Mouse (Mus musculus) forebrain, embryonic 12.5 days (tissue): ENCODE results near the gene Naa25. TPM values are rescaled to one million over a fixed set of nuclear protein-coding genes. Genes with fewer than 3 reads are reported as not detected.
A peak's percentile ranks its signal among the peaks of the same experiment; 100 is the strongest.

Experiments
- ATAC-seq: fragments of 200-750 bp; cut with Nextera tagmentation; 2 replicates; pipeline ENCODE4 v1.8.0; 2017; ENCODE audit warnings: moderate TSS enrichment; ENCODE audit not compliant: low FRiP score
- H3K27ac ChIP-seq: fragments of 300-500 bp; sonication (generic); 2 replicates; pipeline ENCODE4 v1.5.1; 2016; ENCODE audit warnings: mild to moderate bottlenecking
- H3K27me3 ChIP-seq: fragments of 300-500 bp; sonication (generic); 2 replicates; pipeline ENCODE4 v1.6.1; 2016; ENCODE audit warnings: mild to moderate bottlenecking
- H3K36me3 ChIP-seq: fragments of 300-500 bp; sonication (generic); replicated peaks from 2 replicates; pipeline ENCODE4 v1.6.1; 2016; ENCODE audit warnings: mild to moderate bottlenecking
- H3K4me1 ChIP-seq: fragments of 300-500 bp; sonication (generic); 2 replicates; pipeline ENCODE4 v1.6.1; 2016
- H3K4me2 ChIP-seq: fragments of 300-500 bp; sonication (generic); 2 replicates; pipeline ENCODE4 v1.6.1; 2016; ENCODE audit warnings: mild to moderate bottlenecking, moderate library complexity
- H3K4me3 ChIP-seq: fragments of 300-500 bp; sonication (generic); replicated peaks from 2 replicates; pipeline ENCODE4 v1.5.1; 2016; ENCODE audit warnings: mild to moderate bottlenecking
- H3K9ac ChIP-seq: fragments of 300-500 bp; sonication (generic); 2 replicates; pipeline ENCODE4 v1.6.1; 2016; ENCODE audit warnings: mild to moderate bottlenecking
- H3K9me3 ChIP-seq: fragments of 300-500 bp; sonication (generic); 2 replicates; pipeline ENCODE4 v1.6.1; 2016
- WGBS: fragments of 180-500 bp; shearing (Covaris S2); methylation state at CpG from one replicate; pipeline ENCODE4 v1.1.7; 2016; 5-methylcytosine and 5-hydroxymethylcytosine counted together
- polyA plus RNA-seq: library from polyadenylated mRNA; unstranded; fragments of >200 nt; fragmentation: Nextera tagmentation; extraction: Ambion mirVana; gene quantifications from 2 replicates; pipeline ENCODE4 v1.2.1, GENCODE M21; 2016

Naa25 gene
- polyA plus RNA-seq, 1 experiment from 2014 or later: 49.3 TPM

- peaks cover 17% of the 10 kb centered on the region for H3K4me1 ChIP-seq
- 49% methylated on average over 10 of the region's 10 CpGs for WGBS
- H3K27ac ChIP-seq: no peak overlapping the region
- peak overlapping the region; percentile 71 for H3K4me2 ChIP-seq
- no peak for ATAC-seq
- H3K9me3 ChIP-seq: peaks cover 6% of the 10 kb centered on the region; the same call in 1 of the 2 replicates
- H3K4me3 ChIP-seq: peak overlapping the region; percentile 85
- H3K9ac ChIP-seq: peak overlapping the region; percentile 84
- H3K36me3 ChIP-seq: peaks cover 34% of the 10 kb centered on the region
- peaks cover 11% of the 10 kb centered on the region for H3K27me3 ChIP-seq
Observed at GRCm38 (mm10) chr5:121383857-121384756, 13.6 kb upstream of the Naa25 start.

- Histone ChIP-seq H3K9me3 (peaks cover 6% of the 10 kb centered on the region; the same call in 1 of the 2 replicates), H3K4me1 (peaks cover 22% of the 10 kb centered on the region), H3K4me3 (peak overlapping the region; percentile 85), H3K36me3 (peaks cover 26% of the 10 kb centered on the region), H3K27ac (peak overlapping the region; percentile 85), H3K9ac (peak overlapping the region; percentile 84), H3K27me3 (peaks cover 16% of the 10 kb centered on the region), H3K4me2 (peak overlapping the region; percentile 71)
- 3% methylated on average over 38 of the region's 47 CpGs for WGBS
- ATAC-seq: peak; percentile 71
Observed at GRCm38 (mm10) chr5:121384757-121385460, 12.8 kb upstream of the Naa25 start.

- Histone ChIP-seq H3K27ac (peak within 1 kb of the TSS; percentile 85), H3K27me3 (peaks cover 16% of the 10 kb centered on the region), H3K9ac (peak within 1 kb of the TSS; percentile 84), H3K4me2 (peak within 1 kb of the TSS; percentile 71), H3K4me1 (peaks cover 22% of the 10 kb centered on the region), H3K4me3 (peak within 1 kb of the TSS; percentile 85), H3K9me3 (peaks cover 6% of the 10 kb centered on the region; the same call in 1 of the 2 replicates), H3K36me3 (peaks cover 20% of the 10 kb centered on the region)
- 1% methylated on average over 23 of the region's 45 CpGs for WGBS
- peak; percentile 98 for ATAC-seq
Observed at GRCm38 (mm10) chr5:121385461-121386119, 12.1 kb upstream of the Naa25 start, which contains the start of gene Trafd1. Gene Trafd1 (minus strand): TSS chr5:121385632.

- H3K4me1 ChIP-seq: peaks cover 22% of the 10 kb centered on the region
- peak overlapping the region; percentile 85 for H3K4me3 ChIP-seq
- ATAC-seq: no peak
- no peaks in the 10 kb centered on the region for H3K9me3 ChIP-seq
- peak overlapping the region; percentile 40; the same call in 1 of the 2 replicates for H3K9ac ChIP-seq
- H3K27ac ChIP-seq: no peak overlapping the region
- H3K4me2 ChIP-seq: peak overlapping the region; percentile 71
- H3K27me3 ChIP-seq: peaks cover 16% of the 10 kb centered on the region
- peaks cover 13% of the 10 kb centered on the region for H3K36me3 ChIP-seq
- 34% methylated on average over 22 of the region's 22 CpGs for WGBS
Observed at GRCm38 (mm10) chr5:121386120-121386909, 11.4 kb upstream of the Naa25 start.

- 65% methylated on average over 4 of the region's 4 CpGs for WGBS
- Histone ChIP-seq H3K36me3 (0 out of 2 replicates have a peak, but pooled peaks cover 5% of the 10 kb centered on the region), H3K9ac (no peak overlapping the region), H3K9me3 (no peaks in the 10 kb centered on the region), H3K4me3 (no peak overlapping the region), H3K4me2 (no peak overlapping the region), H3K27me3 (peaks cover 16% of the 10 kb centered on the region), H3K4me1 (peaks cover 22% of the 10 kb centered on the region), H3K27ac (no peak overlapping the region)
- ATAC-seq: no peak
Observed at GRCm38 (mm10) chr5:121387126-121387525, 10.6 kb upstream of the Naa25 start.

GRCm38 (mm10) chr5:121389106-121389505, 8.6 kb upstream of the Naa25 start:
- no peak for ATAC-seq
- Histone ChIP-seq H3K4me1 (peaks cover 16% of the 10 kb centered on the region), H3K9ac (0 out of 2 replicates have a peak overlapping the region, but pooled peaks have one; percentile 21), H3K4me3 (no peak overlapping the region), H3K36me3 (no peaks in the 10 kb centered on the region), H3K4me2 (no peak overlapping the region), H3K27me3 (peaks cover 16% of the 10 kb centered on the region), H3K27ac (0 out of 2 replicates have a peak overlapping the region, but pooled peaks have one; percentile 25), H3K9me3 (no peaks in the 10 kb centered on the region)
- 66% methylated on average over 7 of the region's 7 CpGs for WGBS

- no peak for ATAC-seq
- 0 out of 2 replicates have a peak overlapping the region, but pooled peaks have one; percentile 7 for H3K9ac ChIP-seq
Observed at GRCm38 (mm10) chr5:121389691-121390090, 8.0 kb upstream of the Naa25 start.

GRCm38 (mm10) chr5:121392667-121393380, 4.9 kb upstream of the Naa25 start:
- H3K27ac ChIP-seq: no peak overlapping the region
- peaks cover 5% of the 10 kb centered on the region; the same call in 1 of the 2 replicates for H3K27me3 ChIP-seq
- no peak overlapping the region for H3K9ac ChIP-seq
- no peak for ATAC-seq
- 59% methylated on average over 16 of the region's 16 CpGs for WGBS
- no peak overlapping the region for H3K4me3 ChIP-seq
- H3K4me2 ChIP-seq: no peak overlapping the region
- H3K36me3 ChIP-seq: no peaks in the 10 kb centered on the region
- H3K4me1 ChIP-seq: peaks cover 7% of the 10 kb centered on the region
- no peaks in the 10 kb centered on the region for H3K9me3 ChIP-seq

More at GRCm38 (mm10) chr5:121389691-121390090, 8.0 kb upstream of the Naa25 start:
- H3K4me2 ChIP-seq: no peak overlapping the region
- no peak overlapping the region for H3K27ac ChIP-seq
- peaks cover 16% of the 10 kb centered on the region for H3K27me3 ChIP-seq
- H3K4me1 ChIP-seq: peaks cover 11% of the 10 kb centered on the region
- no peak overlapping the region for H3K4me3 ChIP-seq
- H3K36me3 ChIP-seq: no peaks in the 10 kb centered on the region
- no peaks in the 10 kb centered on the region for H3K9me3 ChIP-seq

GRCm38 (mm10) chr5:121393402-121393801, 4.3 kb upstream of the Naa25 start:
- ATAC-seq: no peak
- 79% methylated on average over 3 of the region's 3 CpGs for WGBS

GRCm38 (mm10) chr5:121395621-121396020, 2.1 kb upstream of the Naa25 start:
- no peak overlapping the region for H3K4me2 ChIP-seq
- no peak overlapping the region for H3K9ac ChIP-seq
- H3K27me3 ChIP-seq: no peaks in the 10 kb centered on the region
- 86% methylated on average over 5 of the region's 5 CpGs for WGBS
- H3K9me3 ChIP-seq: no peaks in the 10 kb centered on the region
- no peak overlapping the region for H3K27ac ChIP-seq
- H3K4me1 ChIP-seq: peaks cover 17% of the 10 kb centered on the region
- H3K36me3 ChIP-seq: no peaks in the 10 kb centered on the region
- no peak for ATAC-seq
- H3K4me3 ChIP-seq: no peak overlapping the region

More at GRCm38 (mm10) chr5:121393402-121393801, 4.3 kb upstream of the Naa25 start:
- no peaks in the 10 kb centered on the region for H3K36me3 ChIP-seq
- no peak overlapping the region for H3K4me2 ChIP-seq
- no peak overlapping the region for H3K4me3 ChIP-seq
- H3K4me1 ChIP-seq: peaks cover 7% of the 10 kb centered on the region
- no peaks in the 10 kb centered on the region for H3K9me3 ChIP-seq
- H3K9ac ChIP-seq: no peak overlapping the region
- H3K27ac ChIP-seq: no peak overlapping the region
- H3K27me3 ChIP-seq: peaks cover 5% of the 10 kb centered on the region; the same call in 1 of the 2 replicates
